Mouse (Mus musculus) limb, embryonic 13.5 days (tissue): ENCODE measurements at regions not wholly inside any gene's neighbourhood (a gene's known extent, or its start where the extent isn't known, plus 50 kb on each side); places are given as distances from the start of the nearest gene placed in this dataset.

Experiments
- ATAC-seq: fragments of 200-750 bp; cut with Nextera tagmentation; 2 replicates; pipeline ENCODE4 v1.8.0; 2017; ENCODE audit warnings: low read depth, moderate number of reproducible peaks, moderate TSS enrichment; ENCODE audit not compliant: low FRiP score
- H3K27ac ChIP-seq: fragments of 300-500 bp; sonication (generic); 2 replicates; pipeline ENCODE4 v1.5.1; 2015; ENCODE audit warnings: inconsistent platforms, mild to moderate bottlenecking, moderate library complexity
- H3K27me3 ChIP-seq: fragments of 300-500 bp; sonication (generic); 2 replicates; pipeline ENCODE4 v1.6.1; 2015; ENCODE audit warnings: mild to moderate bottlenecking, inconsistent platforms
- H3K36me3 ChIP-seq: fragments of 300-500 bp; sonication (generic); 2 replicates; pipeline ENCODE4 v1.6.1; 2015; ENCODE audit warnings: inconsistent platforms, mild to moderate bottlenecking, moderate library complexity
- H3K4me1 ChIP-seq: fragments of 300-500 bp; sonication (generic); 2 replicates; pipeline ENCODE4 v1.6.1; 2015; ENCODE audit warnings: inconsistent platforms
- H3K4me2 ChIP-seq: fragments of 300-500 bp; sonication (generic); replicated peaks from 2 replicates; pipeline ENCODE4 v1.6.1; 2015; ENCODE audit warnings: inconsistent platforms, mild to moderate bottlenecking, moderate library complexity
- H3K4me3 ChIP-seq: fragments of 300-500 bp; sonication (generic); 2 replicates; pipeline ENCODE4 v1.5.1; 2015; ENCODE audit warnings: moderate library complexity, mild to moderate bottlenecking, inconsistent platforms
- H3K9ac ChIP-seq: fragments of 300-500 bp; sonication (generic); 2 replicates; pipeline ENCODE4 v1.6.1; 2015; ENCODE audit warnings: mild to moderate bottlenecking, inconsistent platforms
- H3K9me3 ChIP-seq: fragments of 300-500 bp; sonication (generic); 2 replicates; pipeline ENCODE4 v1.6.1; 2016; ENCODE audit warnings: inconsistent platforms
- WGBS: fragments of 180-500 bp; shearing (Covaris S2); methylation state at CpG from one replicate; pipeline ENCODE4 v1.1.7; 2015; 5-methylcytosine and 5-hydroxymethylcytosine counted together

- Histone ChIP-seq H3K4me2 (no peak overlapping the region), H3K4me1 (no peaks in the 10 kb centered on the region), H3K27me3 (no peaks in the 10 kb centered on the region), H3K36me3 (no peaks in the 10 kb centered on the region), H3K4me3 (no peak overlapping the region), H3K9ac (no peak overlapping the region), H3K27ac (no peak overlapping the region), H3K9me3 (no peaks in the 10 kb centered on the region)
- ATAC-seq: no peak
- WGBS: 62% methylated on average over 4 of the region's 4 CpGs
Measured at GRCm38 (mm10) chr9:112495930-112496527, 260.3 kb upstream of the Arpp21 start.

DNA sequence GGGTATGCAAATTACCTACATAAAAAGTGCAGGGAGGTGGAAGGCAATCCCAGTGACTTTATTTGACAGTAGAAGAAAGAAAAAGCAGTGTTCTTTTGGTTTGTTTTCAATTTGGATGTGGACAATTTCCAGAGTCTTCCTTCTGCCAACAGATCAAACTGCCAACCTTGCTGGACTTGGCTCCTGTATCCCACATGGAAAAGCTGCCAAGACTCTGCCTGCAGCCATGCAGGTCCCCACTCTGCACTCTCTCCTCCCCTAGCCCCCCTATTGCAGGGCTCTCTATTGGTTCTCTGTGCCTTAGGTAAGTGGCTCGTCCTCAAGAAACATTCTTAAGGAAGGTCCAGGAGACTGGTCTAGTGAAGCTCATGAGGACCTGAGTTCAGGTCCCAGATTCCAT is 255.2 kb upstream of the Arpp21 start:
- ATAC-seq: no peak
- WGBS: 50% methylated on average over 1 of the region's 1 CpGs
- H3K36me3 ChIP-seq: no peaks in the 10 kb centered on the region

DNA sequence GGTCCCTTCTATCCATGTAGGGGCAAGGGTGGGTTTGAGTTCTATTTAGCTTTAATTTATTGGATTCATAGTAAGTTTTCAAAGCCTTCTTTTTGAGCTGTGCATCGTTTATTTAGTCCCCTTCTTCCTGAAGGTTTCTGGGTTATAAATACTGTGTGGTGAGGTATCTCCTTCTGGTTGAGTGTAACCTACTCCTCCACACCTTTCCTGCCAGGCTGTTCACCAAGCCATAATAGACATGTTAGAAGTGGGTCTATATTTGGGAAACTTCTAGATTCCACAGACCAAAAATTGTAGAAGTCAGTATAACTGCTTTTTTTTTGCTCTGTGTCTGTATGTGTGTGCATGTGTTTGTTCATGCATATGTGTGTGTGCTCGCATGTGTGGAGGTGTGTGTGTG is 240.9 kb upstream of the Arpp21 start:
- Histone ChIP-seq H3K4me2 (no peak overlapping the region), H3K4me3 (no peak overlapping the region), H3K27ac (no peak overlapping the region), H3K4me1 (no peaks in the 10 kb centered on the region), H3K36me3 (no peaks in the 10 kb centered on the region), H3K9me3 (no peaks in the 10 kb centered on the region), H3K9ac (no peak overlapping the region), H3K27me3 (no peaks in the 10 kb centered on the region)
- ATAC-seq: no peak
- 78% methylated on average over 2 of the region's 2 CpGs for WGBS

More for the DNA sequence above, 255.2 kb upstream of the Arpp21 start:
- Histone ChIP-seq H3K27ac (no peak overlapping the region), H3K9ac (no peak overlapping the region), H3K27me3 (no peaks in the 10 kb centered on the region), H3K9me3 (no peaks in the 10 kb centered on the region), H3K4me3 (no peak overlapping the region), H3K4me2 (no peak overlapping the region), H3K4me1 (no peaks in the 10 kb centered on the region)

- Histone ChIP-seq H3K9me3 (no peaks in the 10 kb centered on the region), H3K36me3 (no peaks in the 10 kb centered on the region), H3K27me3 (no peaks in the 10 kb centered on the region), H3K9ac (no peak overlapping the region), H3K27ac (no peak overlapping the region), H3K4me3 (no peak overlapping the region), H3K4me1 (0 out of 2 replicates have a peak, but pooled peaks cover 3% of the 10 kb centered on the region), H3K4me2 (no peak overlapping the region)
- no peak for ATAC-seq
- WGBS: 80% methylated on average over 5 of the region's 5 CpGs
Measured at GRCm38 (mm10) chr9:112457594-112457993, 221.9 kb upstream of the Arpp21 start.

- Histone ChIP-seq H3K36me3 (no peaks in the 10 kb centered on the region), H3K9ac (no peak overlapping the region), H3K4me1 (0 out of 2 replicates have a peak, but pooled peaks cover 3% of the 10 kb centered on the region), H3K4me2 (no peak overlapping the region), H3K27me3 (no peaks in the 10 kb centered on the region), H3K4me3 (no peak overlapping the region), H3K27ac (no peak overlapping the region), H3K9me3 (no peaks in the 10 kb centered on the region)
- WGBS: 23% methylated on average over 6 of the region's 6 CpGs
- ATAC-seq: no peak
Measured at GRCm38 (mm10) chr9:112454706-112455105, 219.0 kb upstream of the Arpp21 start.

DNA sequence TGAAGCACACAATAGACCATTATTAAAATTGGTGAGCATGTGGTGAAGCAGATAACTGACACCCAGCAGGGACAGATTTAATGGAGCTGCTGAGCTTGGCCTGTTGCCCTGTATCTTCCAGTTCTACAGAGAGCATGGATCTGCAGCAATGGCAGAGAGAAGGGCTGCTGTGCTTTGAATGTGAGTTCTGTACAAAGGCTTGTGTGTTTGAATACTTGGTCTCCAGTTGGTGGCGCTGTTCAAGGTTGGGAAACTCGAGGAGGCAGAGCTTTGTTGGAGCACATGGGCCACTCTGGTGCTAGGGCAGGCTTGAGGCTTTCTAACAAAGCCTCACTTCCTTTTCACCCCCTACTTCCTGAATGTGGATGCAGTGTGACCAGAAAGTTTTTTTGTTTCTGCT is 211.8 kb upstream of the Arpp21 start:
- H3K9me3 ChIP-seq: no peaks in the 10 kb centered on the region
- H3K4me2 ChIP-seq: no peak overlapping the region
- no peak overlapping the region for H3K4me3 ChIP-seq
- WGBS: 7% methylated on average over 2 of the region's 2 CpGs
- no peak overlapping the region for H3K27ac ChIP-seq
- H3K27me3 ChIP-seq: no peaks in the 10 kb centered on the region
- no peaks in the 10 kb centered on the region for H3K36me3 ChIP-seq
- no peaks in the 10 kb centered on the region for H3K4me1 ChIP-seq
- ATAC-seq: no peak
- H3K9ac ChIP-seq: no peak overlapping the region

- Histone ChIP-seq H3K27ac (no peak overlapping the region), H3K27me3 (no peaks in the 10 kb centered on the region), H3K4me2 (no peak overlapping the region), H3K36me3 (no peaks in the 10 kb centered on the region), H3K4me3 (no peak overlapping the region), H3K9me3 (no peaks in the 10 kb centered on the region), H3K4me1 (no peaks in the 10 kb centered on the region), H3K9ac (no peak overlapping the region)
- 88% methylated on average over 3 of the region's 3 CpGs for WGBS
- ATAC-seq: no peak
Measured at GRCm38 (mm10) chr9:112446981-112447380, 211.2 kb upstream of the Arpp21 start.

DNA sequence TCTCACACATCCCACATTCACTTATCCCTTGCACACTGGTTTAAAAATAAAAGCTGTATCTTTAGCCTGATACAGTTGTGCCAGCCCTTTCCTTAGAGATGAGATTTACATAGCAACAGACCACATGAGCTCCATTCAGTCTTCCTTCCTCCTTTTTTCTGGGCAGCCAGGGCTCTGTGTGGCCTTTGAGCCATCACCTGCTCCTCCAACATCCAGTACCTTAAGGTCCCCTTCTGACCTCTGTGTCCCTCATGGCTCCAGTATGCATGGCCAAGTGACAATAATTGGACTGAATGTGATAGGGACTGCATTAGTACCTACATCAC is 210.3 kb upstream of the Arpp21 start:
- H3K4me3 ChIP-seq: no peak overlapping the region
- ATAC-seq: no peak
- no peaks in the 10 kb centered on the region for H3K36me3 ChIP-seq
- H3K4me2 ChIP-seq: no peak overlapping the region
- H3K27ac ChIP-seq: no peak overlapping the region
- H3K9me3 ChIP-seq: no peaks in the 10 kb centered on the region
- no peaks in the 10 kb centered on the region for H3K4me1 ChIP-seq
- no peak overlapping the region for H3K9ac ChIP-seq
- H3K27me3 ChIP-seq: no peaks in the 10 kb centered on the region

DNA sequence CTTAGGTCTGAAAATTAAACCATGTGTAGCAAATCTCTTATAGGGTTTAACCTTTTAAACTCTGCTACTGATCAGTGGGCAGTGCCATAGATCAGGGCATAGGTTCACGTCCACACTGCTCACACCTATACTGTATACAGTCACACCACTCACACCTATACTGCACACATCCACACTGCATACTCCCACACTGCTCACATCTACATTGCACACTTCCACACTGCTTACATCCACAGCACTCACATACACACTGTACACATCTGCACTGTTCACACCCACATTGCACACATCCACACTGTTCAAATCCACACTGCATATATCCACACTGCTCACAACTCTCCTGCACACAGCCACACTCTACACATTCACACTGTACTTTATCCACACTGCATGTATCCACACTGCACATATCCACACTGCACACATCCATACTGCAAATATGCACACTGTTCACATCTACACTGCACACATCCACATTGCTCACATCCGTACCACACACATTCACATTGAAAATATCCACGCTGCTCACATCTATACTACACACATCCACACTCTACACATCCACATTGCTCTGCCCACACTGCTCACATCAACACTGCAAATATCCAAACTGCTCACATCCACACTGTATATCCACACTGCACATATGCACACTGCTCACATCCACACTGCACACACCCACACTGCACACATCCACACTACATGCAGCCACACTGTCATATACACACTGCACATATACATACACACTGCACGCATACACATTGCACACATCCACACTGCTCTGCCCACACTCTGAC is 209.7 kb upstream of the Arpp21 start:
- ATAC-seq: no peak
- H3K36me3 ChIP-seq: no peaks in the 10 kb centered on the region
- H3K4me3 ChIP-seq: no peak overlapping the region
- H3K9me3 ChIP-seq: no peaks in the 10 kb centered on the region
- no peaks in the 10 kb centered on the region for H3K4me1 ChIP-seq
- 88% methylated on average over 4 of the region's 4 CpGs for WGBS
- no peak overlapping the region for H3K4me2 ChIP-seq
- H3K27ac ChIP-seq: no peak overlapping the region
- H3K27me3 ChIP-seq: no peaks in the 10 kb centered on the region
- H3K9ac ChIP-seq: no peak overlapping the region

DNA sequence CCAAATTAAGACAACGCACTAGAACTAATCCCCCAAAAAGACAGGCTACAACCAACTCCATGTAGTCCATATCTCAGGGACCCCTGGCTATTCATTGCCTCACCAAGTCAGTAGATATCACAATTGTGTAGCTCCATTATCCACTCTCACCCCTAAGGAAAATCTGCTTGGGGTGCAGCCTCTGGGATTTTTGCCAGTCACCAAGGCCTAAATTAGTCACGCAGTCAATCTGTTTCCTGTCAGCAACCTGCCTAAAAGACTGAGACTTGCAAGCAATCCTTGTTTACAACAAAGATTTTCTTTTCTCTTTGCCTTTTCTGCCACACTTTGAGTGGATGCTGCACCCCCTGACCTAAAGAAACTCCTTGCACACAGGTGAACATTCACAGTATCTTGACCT is 208.5 kb upstream of the Arpp21 start:
- 81% methylated on average over 2 of the region's 2 CpGs for WGBS
- Histone ChIP-seq H3K9ac (no peak overlapping the region), H3K4me3 (no peak overlapping the region), H3K9me3 (no peaks in the 10 kb centered on the region), H3K27me3 (no peaks in the 10 kb centered on the region), H3K36me3 (no peaks in the 10 kb centered on the region), H3K27ac (no peak overlapping the region), H3K4me2 (no peak overlapping the region), H3K4me1 (no peaks in the 10 kb centered on the region)
- ATAC-seq: no peak

DNA sequence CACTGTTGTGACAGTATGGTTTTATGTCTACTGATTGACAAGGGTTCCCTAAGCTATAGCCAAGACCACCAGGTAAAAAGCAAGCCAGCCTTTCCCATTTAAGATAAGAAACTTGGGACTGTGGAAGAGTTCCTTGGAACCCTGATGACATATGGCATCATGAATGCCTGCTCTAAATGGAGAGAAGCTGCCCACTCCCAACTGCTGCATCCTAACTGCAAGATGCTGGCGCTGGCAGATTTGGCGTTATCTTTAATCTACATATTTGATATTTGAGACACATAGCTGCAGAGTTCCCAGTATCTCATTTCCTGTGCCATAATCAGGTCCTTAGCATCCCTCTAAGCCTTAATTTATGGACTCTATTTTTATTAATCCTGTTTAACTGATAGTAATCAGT is 200.4 kb upstream of the Arpp21 start:
- H3K27ac ChIP-seq: no peak overlapping the region
- H3K36me3 ChIP-seq: no peaks in the 10 kb centered on the region
- ATAC-seq: no peak
- no peaks in the 10 kb centered on the region for H3K4me1 ChIP-seq
- H3K4me2 ChIP-seq: no peak overlapping the region
- H3K4me3 ChIP-seq: no peak overlapping the region
- WGBS: 86% methylated on average over 2 of the region's 2 CpGs
- H3K9me3 ChIP-seq: no peaks in the 10 kb centered on the region
- H3K27me3 ChIP-seq: no peaks in the 10 kb centered on the region
- H3K9ac ChIP-seq: no peak overlapping the region

DNA sequence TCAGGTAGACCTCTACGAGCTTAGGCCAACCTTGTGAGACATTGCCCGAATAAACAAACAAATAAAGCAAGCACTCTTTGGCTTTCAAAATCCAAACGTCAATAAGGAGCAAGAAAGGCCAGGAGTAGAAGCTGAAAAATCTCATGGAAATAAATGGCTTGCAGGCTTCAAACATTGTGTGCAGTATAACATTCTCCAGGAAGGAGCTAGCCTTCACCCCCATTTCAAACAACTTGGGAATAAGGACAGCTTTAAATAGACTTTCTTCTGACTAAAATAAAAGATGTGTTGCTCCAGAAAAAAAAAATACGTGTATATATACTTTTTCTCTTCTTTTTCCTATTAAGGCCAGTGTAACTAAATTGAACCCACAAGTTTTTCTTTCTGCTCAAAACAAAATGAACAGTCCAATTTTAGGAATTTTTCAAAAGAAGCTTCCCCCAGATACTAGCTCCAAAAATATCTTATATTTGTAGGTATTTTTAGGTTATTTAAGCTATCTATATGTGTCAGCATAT is 196.2 kb upstream of the Arpp21 start:
- Histone ChIP-seq H3K36me3 (no peaks in the 10 kb centered on the region), H3K4me3 (no peak overlapping the region), H3K27me3 (no peaks in the 10 kb centered on the region), H3K9ac (no peak overlapping the region), H3K9me3 (no peaks in the 10 kb centered on the region), H3K4me1 (no peaks in the 10 kb centered on the region), H3K27ac (no peak overlapping the region), H3K4me2 (no peak overlapping the region)
- WGBS: 85% methylated on average over 4 of the region's 4 CpGs
- ATAC-seq: no peak

DNA sequence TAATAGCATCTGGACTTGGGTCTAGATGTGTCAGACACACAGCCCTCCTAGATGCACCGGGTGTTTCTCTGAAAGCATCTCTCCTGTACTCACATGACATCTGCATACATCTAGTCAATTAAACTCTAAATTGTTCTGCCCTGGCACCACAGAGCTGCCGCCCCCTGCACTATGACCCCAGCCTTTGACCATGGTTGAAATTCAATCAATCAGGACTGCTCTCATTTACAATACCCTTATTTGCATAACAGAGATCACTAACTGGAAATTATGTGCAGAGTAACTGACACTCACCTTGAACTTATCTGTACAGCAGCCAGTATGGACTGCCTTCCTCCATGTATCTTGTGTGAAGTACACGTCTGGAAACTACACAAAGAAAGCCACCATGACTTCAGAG is 193.5 kb upstream of the Arpp21 start:
- 70% methylated on average over 3 of the region's 3 CpGs for WGBS
- Histone ChIP-seq H3K36me3 (no peaks in the 10 kb centered on the region), H3K4me1 (no peaks in the 10 kb centered on the region), H3K9ac (no peak overlapping the region), H3K4me3 (no peak overlapping the region), H3K4me2 (no peak overlapping the region), H3K27ac (no peak overlapping the region), H3K9me3 (no peaks in the 10 kb centered on the region), H3K27me3 (no peaks in the 10 kb centered on the region)
- ATAC-seq: no peak; the same call in 1 of the 2 replicates
